Mouse (Mus musculus) lung, postnatal 0 days (tissue): ENCODE measurements around the gene Hadh. TPM values are rescaled to one million over a fixed set of nuclear protein-coding genes. Genes with fewer than 3 reads are reported as not detected.
A peak's percentile ranks its signal among the peaks of the same experiment; 100 is the strongest.

Experiments used
- ATAC-seq: fragments of 200-750 bp; cut with Nextera tagmentation; 2 replicates; pipeline ENCODE4 v1.8.0; 2017; ENCODE audit warnings: moderate library complexity
- DNase-seq: peaks from one replicate; pipeline ENCODE4 v3.0.0-alpha.2; 2016; ENCODE audit warnings: low spot score
- H3K27ac ChIP-seq: fragments of 300-500 bp; sonication (generic); 2 replicates; pipeline ENCODE4 v1.5.1; 2014; ENCODE audit warnings: antibody characterized with exemption, mild to moderate bottlenecking, low read length, mixed read lengths
- H3K27me3 ChIP-seq: fragments of 300-500 bp; sonication (generic); replicated peaks from 2 replicates; pipeline ENCODE4 v1.6.1; 2014; ENCODE audit warnings: low read length, mixed read lengths; ENCODE audit not compliant: insufficient read depth
- H3K36me3 ChIP-seq: fragments of 300-500 bp; sonication (generic); 2 replicates; pipeline ENCODE4 v1.6.1; 2014; ENCODE audit warnings: low read length, mixed read lengths; ENCODE audit not compliant: insufficient read depth
- H3K4me1 ChIP-seq: fragments of 300-500 bp; sonication (generic); 2 replicates; pipeline ENCODE4 v1.6.1; 2014; ENCODE audit warnings: antibody characterized with exemption, low read depth, low read length, mixed read lengths; ENCODE audit not compliant: insufficient read depth
- H3K4me2 ChIP-seq: fragments of 300-500 bp; sonication (generic); replicated peaks from 2 replicates; pipeline ENCODE4 v1.6.1; 2014; ENCODE audit warnings: low read depth, mild to moderate bottlenecking, low read length, moderate library complexity, mixed read lengths
- H3K4me3 ChIP-seq: fragments of 300-500 bp; sonication (generic); 2 replicates; pipeline ENCODE4 v1.5.1; 2014; ENCODE audit warnings: low read depth, low read length
- H3K9ac ChIP-seq: fragments of 300-500 bp; sonication (generic); replicated peaks from 2 replicates; pipeline ENCODE4 v1.6.1; 2014; ENCODE audit warnings: low read depth, mild to moderate bottlenecking
- H3K9me3 ChIP-seq: fragments of 300-500 bp; sonication (generic); 2 replicates; pipeline ENCODE4 v1.6.1; 2016; ENCODE audit warnings: low read length, mixed read lengths
- CTCF ChIP-seq: IDR thresholded peaks from 2 replicates; pipeline ENCODE4 v1.5.1; 2016; ENCODE audit warnings: antibody characterized with exemption, mild to moderate bottlenecking
- EP300 ChIP-seq: IDR thresholded peaks from 2 replicates; pipeline ENCODE4 v1.6.1; 2016; ENCODE audit warnings: antibody characterized with exemption, mild to moderate bottlenecking, control low read depth
- WGBS: fragments of 180-500 bp; shearing (Covaris S2); extraction: QIAGEN DNeasy Blood & Tissue Kit; methylation state at CpG from one replicate; pipeline ENCODE4 v1.1.7; 2014; 5-methylcytosine and 5-hydroxymethylcytosine counted together
- polyA plus RNA-seq: library from polyadenylated mRNA; unstranded; fragments of >200 nt; fragmentation: Nextera tagmentation; extraction: Ambion mirVana; gene quantifications from 2 replicates; pipeline ENCODE4 v1.2.1, GENCODE M21; 2015

Gene Hadh
- 119 TPM in 2 replicates for polyA plus RNA-seq

- DNase-seq: peak; percentile 92
- Histone ChIP-seq H3K27ac (peak within 1 kb of the TSS; percentile 79), H3K9ac (peak within 1 kb of the TSS; percentile 59)
Measured at GRCm38 (mm10) chr3:131271559-131272373, at the start of gene Hadh. Hadh (minus strand) TSS chr3:131272101.

DNA sequence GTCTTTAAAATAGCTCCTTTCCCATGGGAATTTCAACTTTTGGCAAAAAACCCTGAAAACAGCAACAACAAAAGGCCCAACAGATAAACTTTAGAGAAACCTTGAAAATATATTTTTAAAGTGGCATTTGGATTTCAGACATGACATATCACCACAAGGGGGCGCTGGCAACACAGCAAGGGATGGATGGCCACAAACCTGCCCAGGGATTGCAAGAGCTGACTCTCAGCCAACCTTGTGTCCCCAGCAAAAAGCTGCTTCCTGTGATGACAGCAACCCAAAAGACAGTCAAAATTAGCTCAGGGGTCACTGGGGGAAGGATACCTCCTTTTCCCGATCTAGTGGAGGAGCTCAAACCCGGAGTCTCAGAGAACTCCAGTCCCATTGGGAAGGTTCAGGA is 48.3 kb upstream of the Hadh start:
- Histone ChIP-seq H3K27me3 (no peaks in the 10 kb centered on the region), H3K27ac (no peak overlapping the region), H3K9ac (no peak overlapping the region), H3K36me3 (no peaks in the 10 kb centered on the region), H3K4me3 (no peak overlapping the region), H3K4me2 (no peak overlapping the region), H3K4me1 (no peaks in the 10 kb centered on the region), H3K9me3 (no peaks in the 10 kb centered on the region)
- 6% methylated on average over 3 of the region's 3 CpGs for WGBS
- TF ChIP-seq CTCF (peak; percentile 93), EP300 (no peak)
- DNase-seq (peak; percentile 88), ATAC-seq (peak; percentile 41)

More at GRCm38 (mm10) chr3:131271559-131272373, at the start of gene Hadh:
- H3K4me3 ChIP-seq: peak within 1 kb of the TSS; percentile 71
- no peaks in the 10 kb centered on the region for H3K27me3 ChIP-seq
- TF ChIP-seq EP300 (no peak), CTCF (no peak)
- H3K4me1 ChIP-seq: peaks cover 16% of the 10 kb centered on the region; the same call in 1 of the 2 replicates
- WGBS: 2% methylated on average over 51 of the region's 54 CpGs
- H3K36me3 ChIP-seq: no peaks in the 10 kb centered on the region
- peak within 1 kb of the TSS; percentile 92 for H3K4me2 ChIP-seq
- no peaks in the 10 kb centered on the region for H3K9me3 ChIP-seq
- peak; percentile 94 for ATAC-seq

GRCm38 (mm10) chr3:131318211-131318610 is 46.3 kb upstream of the Hadh start:
- H3K27ac ChIP-seq: no peak overlapping the region
- no peaks in the 10 kb centered on the region for H3K4me1 ChIP-seq
- DNase-seq (no peak), ATAC-seq (no peak)
- TF ChIP-seq EP300 (no peak), CTCF (no peak)
- no peak overlapping the region for H3K4me3 ChIP-seq
- H3K27me3 ChIP-seq: no peaks in the 10 kb centered on the region
- no peak overlapping the region for H3K9ac ChIP-seq
- WGBS: 47% methylated on average over 2 of the region's 2 CpGs
- no peaks in the 10 kb centered on the region for H3K9me3 ChIP-seq
- H3K4me2 ChIP-seq: no peak overlapping the region
- H3K36me3 ChIP-seq: no peaks in the 10 kb centered on the region

GRCm38 (mm10) chr3:131317126-131317525 is 45.2 kb upstream of the Hadh start:
- Histone ChIP-seq H3K4me1 (no peaks in the 10 kb centered on the region), H3K4me3 (no peak overlapping the region), H3K36me3 (no peaks in the 10 kb centered on the region), H3K9ac (no peak overlapping the region), H3K4me2 (no peak overlapping the region), H3K9me3 (no peaks in the 10 kb centered on the region), H3K27me3 (no peaks in the 10 kb centered on the region), H3K27ac (no peak overlapping the region)
- TF ChIP-seq CTCF (no peak), EP300 (0 out of 2 replicates have a peak, but pooled peaks have one; percentile 26)
- DNase-seq (peak; percentile 39), ATAC-seq (peak; percentile 40; the same call in 1 of the 2 replicates)
- WGBS: 64% methylated on average over 1 of the region's 1 CpGs

GRCm38 (mm10) chr3:131315957-131316510 is 44.1 kb upstream of the Hadh start:
- Histone ChIP-seq H3K9ac (no peak overlapping the region), H3K36me3 (no peaks in the 10 kb centered on the region), H3K4me3 (no peak overlapping the region), H3K27me3 (no peaks in the 10 kb centered on the region), H3K9me3 (no peaks in the 10 kb centered on the region), H3K4me1 (no peaks in the 10 kb centered on the region), H3K27ac (no peak overlapping the region), H3K4me2 (no peak overlapping the region)
- DNase-seq: no peak
- ATAC-seq: no peak
- TF ChIP-seq EP300 (no peak), CTCF (no peak)
- 55% methylated on average over 4 of the region's 4 CpGs for WGBS

DNA sequence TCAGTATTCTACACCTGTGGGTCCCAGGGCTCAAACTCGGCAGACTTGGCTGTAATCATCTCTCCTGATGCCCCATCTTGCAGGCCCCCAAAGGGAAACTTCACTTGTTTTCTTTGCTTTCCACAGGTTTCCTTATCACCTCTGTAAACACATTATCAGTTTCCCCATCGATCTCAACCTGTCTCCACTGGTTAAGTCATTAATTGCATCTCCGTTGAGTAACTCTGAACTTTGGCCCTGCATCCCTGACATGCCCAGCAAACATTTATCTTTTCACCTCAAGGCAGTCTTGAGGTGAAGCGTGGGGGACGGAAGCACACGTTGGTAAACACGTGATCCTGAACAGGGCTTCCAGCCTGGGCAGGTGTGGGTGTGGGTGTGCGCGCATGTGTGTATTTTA is 40.4 kb upstream of the Hadh start:
- ATAC-seq (no peak), DNase-seq (no peak)
- no peak for TF ChIP-seq CTCF
- TF ChIP-seq EP300: no peak
- H3K27ac ChIP-seq: no peak overlapping the region
- H3K9me3 ChIP-seq: 0 out of 2 replicates have a peak, but pooled peaks cover 3% of the 10 kb centered on the region
- no peaks in the 10 kb centered on the region for H3K36me3 ChIP-seq
- H3K4me3 ChIP-seq: no peak overlapping the region
- H3K9ac ChIP-seq: no peak overlapping the region
- 27% methylated on average over 9 of the region's 9 CpGs for WGBS
- no peaks in the 10 kb centered on the region for H3K4me1 ChIP-seq
- no peaks in the 10 kb centered on the region for H3K27me3 ChIP-seq
- no peak overlapping the region for H3K4me2 ChIP-seq
